In the genomic region with DNA sequence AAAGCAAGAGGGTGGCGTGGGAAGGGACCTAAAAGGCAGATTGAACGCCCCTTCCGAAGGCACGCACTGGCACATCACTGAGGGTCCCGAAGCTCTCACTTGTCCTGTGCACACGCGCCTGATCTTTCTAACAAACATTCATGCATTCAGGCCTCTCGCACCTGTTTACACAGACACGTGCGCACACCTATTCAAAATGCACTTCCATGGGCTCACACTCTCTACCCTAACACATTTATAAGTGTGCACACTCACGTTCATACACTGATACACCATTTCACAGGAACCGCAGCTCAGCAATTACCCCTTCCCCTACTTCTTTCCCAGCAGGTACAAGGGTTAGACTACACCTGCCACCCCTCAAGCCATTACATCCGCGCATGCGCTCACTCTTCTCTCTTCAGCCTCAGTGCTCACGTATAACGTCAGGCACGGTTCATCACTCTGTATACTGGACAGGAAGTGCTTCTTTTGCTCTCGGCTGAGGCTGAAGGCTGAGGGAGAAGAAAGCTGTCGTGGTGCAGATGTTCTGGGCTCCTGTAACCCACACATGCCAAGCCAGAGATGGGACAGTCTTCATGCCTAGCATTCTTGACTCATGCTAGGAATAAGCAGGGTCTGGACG, we compare ENCODE assay signal across 8 mouse cellular contexts. TPM values are rescaled to one million over a fixed set of nuclear protein-coding genes. Genes with fewer than 3 reads are reported as not detected.
DNase-seq lines count a peak whose midpoint lies in the region; ATAC-seq and TF ChIP-seq lines count a peak whose summit lies in the region.

No protein-coding gene starts in this region.

- no peaks in the 10 kb centered on the region for H3K9me3 ChIP-seq in heart, embryonic 11.5 days (replicated peaks; ENCODE audit: control insufficient read depth, low read length)
- no peaks in the 10 kb centered on the region for H3K9me3 ChIP-seq in kidney, postnatal 0 days (replicated peaks; ENCODE audit: low read length)
- no peaks in the 10 kb centered on the region for H3K9me3 ChIP-seq in midbrain, embryonic 12.5 days

- peak; percentile 47 to 49 for DNase-seq in heart, adult 18-20 months
- DNase-seq in heart, postnatal 25 days (ENCODE audit: low spot score), result no peak
- DNase-seq in NIH3T3 (ENCODE audit: low read depth), result peak; percentile 36
- DNase-seq in kidney, postnatal 0 days (ENCODE audit: low spot score), result peak; percentile 66
- DNase-seq in frontal cortex, postnatal 10 days (ENCODE audit: low spot score in 2 of 2), result no peak
- DNase-seq in adrenal gland, adult (ENCODE audit: inconsistent age in 2 of 2, low spot score in 1 of 2), result no peak

- TF ChIP-seq CTCF in kidney, postnatal 0 days (IDR thresholded peaks at IDR 0.05; ENCODE audit: low read depth), result no peak

- intact Hi-C loops in heart, postnatal 25 days (cut with DNase I), result no loop called here

- H3K27me3 ChIP-seq in heart, embryonic 11.5 days (ENCODE audit: control insufficient read depth, insufficient read depth, low read length), result no peaks in the 10 kb centered on the region
- H3K27me3 ChIP-seq in kidney, postnatal 0 days (ENCODE audit: insufficient read depth, low read length), result no peaks in the 10 kb centered on the region
- peaks cover 50% of the 10 kb centered on the region for H3K27me3 ChIP-seq in midbrain, embryonic 12.5 days

- H3K9ac ChIP-seq in heart, embryonic 11.5 days (ENCODE audit: low read depth, low read length), result peak overlapping the region; percentile 95; the same call in 1 of the 2 replicates
- H3K9ac ChIP-seq in kidney, postnatal 0 days (ENCODE audit: low read depth, low read length), result peak overlapping the region; percentile 92
- peak overlapping the region; percentile 69; the same call in 1 of the 2 replicates for H3K9ac ChIP-seq in midbrain, embryonic 12.5 days (replicated peaks)

- H3K36me3 ChIP-seq in heart, embryonic 11.5 days (ENCODE audit: control insufficient read depth, insufficient read depth, low read length), result no peaks in the 10 kb centered on the region
- H3K36me3 ChIP-seq in kidney, postnatal 0 days (ENCODE audit: insufficient read depth, low read length), result 0 out of 2 replicates have a peak, but pooled peaks cover 4% of the 10 kb centered on the region
- H3K36me3 ChIP-seq in midbrain, embryonic 12.5 days, result no peaks in the 10 kb centered on the region

- H3K4me1 ChIP-seq in heart, embryonic 11.5 days (ENCODE audit: control insufficient read depth, insufficient read depth, low read length), result peaks cover 52% of the 10 kb centered on the region
- H3K4me1 ChIP-seq in kidney, postnatal 0 days (replicated peaks; ENCODE audit: insufficient read depth, low read length), result peaks cover 37% of the 10 kb centered on the region
- H3K4me1 ChIP-seq in midbrain, embryonic 12.5 days, result peaks cover 46% of the 10 kb centered on the region

- ATAC-seq in heart, embryonic 11.5 days (replicated peaks; ENCODE audit: insufficient number of reproducible peaks, low FRiP score, low TSS enrichment), result no peak
- no peak; the same call in 1 of the 2 replicates for ATAC-seq in kidney, postnatal 0 days (replicated peaks; ENCODE audit: low FRiP score, low read depth)
- no peak for ATAC-seq in midbrain, embryonic 12.5 days (ENCODE audit: low FRiP score, low read depth)

- peak overlapping the region; percentile 97 for H3K4me3 ChIP-seq in heart, embryonic 11.5 days (ENCODE audit: low read depth, low read length)
- H3K4me3 ChIP-seq in kidney, postnatal 0 days (replicated peaks; ENCODE audit: low read depth, low read length), result peak overlapping the region; percentile 87
- peak overlapping the region; percentile 70 for H3K4me3 ChIP-seq in midbrain, embryonic 12.5 days

- peak overlapping the region; percentile 95 for H3K27ac ChIP-seq in heart, embryonic 11.5 days (ENCODE audit: low read depth, low read length)
- H3K27ac ChIP-seq in kidney, postnatal 0 days, result peak overlapping the region; percentile 95
- H3K27ac ChIP-seq in midbrain, embryonic 12.5 days (replicated peaks), result 0 out of 2 replicates have a peak overlapping the region, but pooled peaks have one; percentile 2

- peak overlapping the region; percentile 97 for H3K4me2 ChIP-seq in heart, embryonic 11.5 days
- peak overlapping the region; percentile 78 for H3K4me2 ChIP-seq in kidney, postnatal 0 days (ENCODE audit: low read length)
- H3K4me2 ChIP-seq in midbrain, embryonic 12.5 days (replicated peaks), result peak overlapping the region; percentile 93

- WGBS in heart, embryonic 11.5 days (ENCODE audit: insufficient replicate concordance), result 9% methylated on average over 21 of the region's 21 CpGs
- WGBS in kidney, postnatal 0 days, result 7% methylated on average over 21 of the region's 21 CpGs
- WGBS in midbrain, embryonic 12.5 days, result 10% methylated on average over 21 of the region's 21 CpGs

RNA-seq across cellular contexts. Expression of a gene that starts 0.6 kb away (rescaled TPM):
- 10 to 100 TPM; 19.2 to 19.3 TPM for total RNA-seq in heart, adult 18-20 months (2021)
- 10 to 100 TPM; 21.9 to 25.0 TPM for total RNA-seq in heart, postnatal 25 days (2021)
- polyA plus RNA-seq in heart, embryonic 11.5 days (2014; fragmentation: Nextera tagmentation; extraction: Ambion mirVana), result 28.2 and 30.3 TPM in 2 replicates
- 49.3 and 55.0 TPM in 2 replicates for polyA plus RNA-seq in kidney, postnatal 0 days (2015; fragmentation: Nextera tagmentation; extraction: Ambion mirVana)
- polyA plus RNA-seq in midbrain, embryonic 12.5 days (2016; fragmentation: Nextera tagmentation; extraction: Ambion mirVana), result 19.1 and 23.5 TPM in 2 replicates

RNA-seq across cellular contexts. Expression of a gene that starts 3.6 kb away (rescaled TPM):
- total RNA-seq in heart, adult 18-20 months (2021), result 1 to 10 TPM; 5.6 TPM
- total RNA-seq in heart, postnatal 25 days (2021), result 1 to 10 TPM; 5.1 to 6.0 TPM
- polyA plus RNA-seq in heart, embryonic 11.5 days (2014; fragmentation: Nextera tagmentation; extraction: Ambion mirVana), result 22.0 and 22.5 TPM in 2 replicates
- polyA plus RNA-seq in kidney, postnatal 0 days (2015; fragmentation: Nextera tagmentation; extraction: Ambion mirVana), result 31.6 and 33.0 TPM in 2 replicates
- polyA plus RNA-seq in midbrain, embryonic 12.5 days (2016; fragmentation: Nextera tagmentation; extraction: Ambion mirVana), result 26.6 and 30.6 TPM in 2 replicates

RNA-seq across cellular contexts. Expression of a gene that starts 17.5 kb away (rescaled TPM):
- 10 to 100 TPM; 11.1 to 12.3 TPM for total RNA-seq in heart, adult 18-20 months (2021)
- total RNA-seq in heart, postnatal 25 days (2021), result 10 to 100 TPM; 11.1 to 12.4 TPM
- 59.6 and 72.2 TPM in 2 replicates for polyA plus RNA-seq in heart, embryonic 11.5 days (2014; fragmentation: Nextera tagmentation; extraction: Ambion mirVana)
- polyA plus RNA-seq in kidney, postnatal 0 days (2015; fragmentation: Nextera tagmentation; extraction: Ambion mirVana), result 49.5 and 49.6 TPM in 2 replicates
- 53.3 and 66.7 TPM in 2 replicates for polyA plus RNA-seq in midbrain, embryonic 12.5 days (2016; fragmentation: Nextera tagmentation; extraction: Ambion mirVana)

RNA-seq across cellular contexts. Expression of a gene that starts 22.6 kb away (rescaled TPM):
- under 1 TPM; 0.07 to 0.46 TPM for total RNA-seq in heart, adult 18-20 months (2021)
- total RNA-seq in heart, postnatal 25 days (2021), result not detected
- polyA plus RNA-seq in heart, embryonic 11.5 days (2014; fragmentation: Nextera tagmentation; extraction: Ambion mirVana), result not detected in 2 replicates
- polyA plus RNA-seq in kidney, postnatal 0 days (2015; fragmentation: Nextera tagmentation; extraction: Ambion mirVana), result not detected in 2 replicates
- polyA plus RNA-seq in midbrain, embryonic 12.5 days (2016; fragmentation: Nextera tagmentation; extraction: Ambion mirVana), result not detected in 2 replicates

RNA-seq across cellular contexts. Expression of a gene that starts 44.8 kb away (rescaled TPM):
- total RNA-seq in heart, adult 18-20 months (2021), result 10 to 100 TPM; 22.6 to 28.5 TPM
- 10 to 100 TPM; 26.8 to 29.8 TPM for total RNA-seq in heart, postnatal 25 days (2021)
- 26.1 and 34.6 TPM in 2 replicates for polyA plus RNA-seq in heart, embryonic 11.5 days (2014; fragmentation: Nextera tagmentation; extraction: Ambion mirVana)
- 36.9 and 44.2 TPM in 2 replicates for polyA plus RNA-seq in kidney, postnatal 0 days (2015; fragmentation: Nextera tagmentation; extraction: Ambion mirVana)
- 44.7 and 47.0 TPM in 2 replicates for polyA plus RNA-seq in midbrain, embryonic 12.5 days (2016; fragmentation: Nextera tagmentation; extraction: Ambion mirVana)

Comparison
In these comparisons a context has a peak if more than half of its experiments do, and no peak if none do; other contexts are left out.
1. DNase-seq: peak in heart, adult 18-20 months (2 of 2), NIH3T3 (single experiment) and kidney, postnatal 0 days (single experiment); none in heart, postnatal 25 days (single experiment), frontal cortex, postnatal 10 days (0 of 2) and adrenal gland, adult (0 of 2).
2. H3K27ac ChIP-seq: peak in every context shown above with its lines; median percentile 95 in heart, embryonic 11.5 days; 95 in kidney, postnatal 0 days; 2 in midbrain, embryonic 12.5 days.
3. Peak in every context shown above with its lines, with median percentiles within 50 percentile points of each other: H3K4me2 ChIP-seq, H3K4me3 ChIP-seq and H3K9ac ChIP-seq.